Mouse (Mus musculus) olfactory bulb, adult 2 months (tissue): ENCODE measurements at regions not wholly inside any gene's neighbourhood (a gene's known extent, or its start where the extent isn't known, plus 50 kb on each side); places are given as distances from the start of the nearest gene placed in this dataset.

ENCODE experiments used
- H3K27ac ChIP-seq: fragments of 200-500 bp; 2 replicates; pipeline ENCODE4 v1.5.1; 2012; ENCODE audit warnings: low read depth, low read length; ENCODE audit not compliant: insufficient read depth
- H3K4me1 ChIP-seq: fragments of 200-500 bp; 2 replicates; pipeline ENCODE4 v1.6.1; 2012; ENCODE audit warnings: low read length; ENCODE audit not compliant: control insufficient read depth, insufficient read depth
- H3K4me3 ChIP-seq: fragments of 200-500 bp; 2 replicates; pipeline ENCODE4 v1.5.1; 2012; ENCODE audit warnings: mild to moderate bottlenecking, low read depth, low read length, moderate library complexity; ENCODE audit not compliant: insufficient read depth
- CTCF ChIP-seq: fragments of 200-500 bp; IDR thresholded peaks from 2 replicates; pipeline ENCODE4 v1.5.1; 2012; ENCODE audit warnings: low read depth, mild to moderate bottlenecking, low read length, moderate library complexity; ENCODE audit not compliant: insufficient read depth
- POLR2A ChIP-seq: fragments of 200-500 bp; IDR thresholded peaks from 2 replicates; pipeline ENCODE4 v1.6.1; 2012; ENCODE audit warnings: mild to moderate bottlenecking, low read depth, low read length, moderate library complexity; ENCODE audit not compliant: insufficient read depth
- WGBS: fragments of 180-500 bp; shearing (Covaris S2); methylation state at CpG from one replicate; pipeline ENCODE4 v1.1.7; 2018; 5-methylcytosine and 5-hydroxymethylcytosine counted together

- Histone ChIP-seq H3K4me1 (peaks cover 6% of the 10 kb centered on the region), H3K4me3 (no peak overlapping the region), H3K27ac (no peak overlapping the region)
- WGBS, result 82% methylated on average over 3 of the region's 3 CpGs
- TF ChIP-seq POLR2A (no peak), CTCF (no peak)
Observed at GRCm38 (mm10) chr4:152994206-152994605, 488.4 kb downstream of the Ajap1 start.

- no peak overlapping the region for H3K4me3 ChIP-seq
- WGBS, result 41% methylated on average over 5 of the region's 5 CpGs
- peaks cover 6% of the 10 kb centered on the region for H3K4me1 ChIP-seq
- TF ChIP-seq POLR2A, result no peak
- no peak for TF ChIP-seq CTCF
- no peak overlapping the region for H3K27ac ChIP-seq
Observed at GRCm38 (mm10) chr4:152990266-152990665, 492.3 kb downstream of the Ajap1 start.

GRCm38 (mm10) chr4:152987726-152988125 is 494.9 kb downstream of the Ajap1 start:
- Histone ChIP-seq H3K27ac (no peak overlapping the region), H3K4me3 (no peak overlapping the region), H3K4me1 (peaks cover 6% of the 10 kb centered on the region)
- WGBS, result 86% methylated on average over 4 of the region's 4 CpGs
- TF ChIP-seq CTCF (no peak), POLR2A (no peak)

GRCm38 (mm10) chr4:152975012-152975675 is 497.5 kb upstream of the Kcnab2 start:
- TF ChIP-seq CTCF (no peak), POLR2A (no peak)
- H3K4me1 ChIP-seq, result no peaks in the 10 kb centered on the region
- no peak overlapping the region for H3K4me3 ChIP-seq
- no peak overlapping the region for H3K27ac ChIP-seq
- 87% methylated on average over 8 of the region's 8 CpGs for WGBS

- peaks cover 18% of the 10 kb centered on the region for H3K4me1 ChIP-seq
- TF ChIP-seq CTCF, result no peak
- no peak for TF ChIP-seq POLR2A
- no peak overlapping the region for H3K4me3 ChIP-seq
- no peak overlapping the region for H3K27ac ChIP-seq
- WGBS, result 73% methylated on average over 6 of the region's 6 CpGs
Observed at GRCm38 (mm10) chr4:152963001-152963400, 485.3 kb upstream of the Kcnab2 start.

GRCm38 (mm10) chr4:152962165-152962564 is 484.5 kb upstream of the Kcnab2 start:
- no peak overlapping the region for H3K4me3 ChIP-seq
- H3K27ac ChIP-seq, result no peak overlapping the region
- TF ChIP-seq CTCF (no peak), POLR2A (no peak)

GRCm38 (mm10) chr4:152961677-152962076 is 484.0 kb upstream of the Kcnab2 start:
- Histone ChIP-seq H3K27ac (no peak overlapping the region), H3K4me1 (peaks cover 13% of the 10 kb centered on the region), H3K4me3 (no peak overlapping the region)
- TF ChIP-seq POLR2A, result no peak
- no peak for TF ChIP-seq CTCF
- 98% methylated on average over 4 of the region's 4 CpGs for WGBS

More at GRCm38 (mm10) chr4:152962165-152962564, 484.5 kb upstream of the Kcnab2 start:
- H3K4me1 ChIP-seq, result peaks cover 18% of the 10 kb centered on the region

GRCm38 (mm10) chr4:152959627-152960230 is 482.1 kb upstream of the Kcnab2 start:
- no peak for TF ChIP-seq CTCF
- no peak for TF ChIP-seq POLR2A
- H3K27ac ChIP-seq, result no peak overlapping the region
- H3K4me1 ChIP-seq, result peaks cover 16% of the 10 kb centered on the region
- 28% methylated on average over 12 of the region's 12 CpGs for WGBS
- no peak overlapping the region for H3K4me3 ChIP-seq

- Histone ChIP-seq H3K4me3 (no peak overlapping the region), H3K4me1 (peaks cover 20% of the 10 kb centered on the region), H3K27ac (no peak overlapping the region)
- WGBS, result 57% methylated on average over 15 of the region's 15 CpGs
- no peak for TF ChIP-seq POLR2A
- TF ChIP-seq CTCF, result no peak
Observed at GRCm38 (mm10) chr4:152953237-152953974, 475.7 kb upstream of the Kcnab2 start.
